Mouse (Mus musculus) embryo, embryonic 11.5 days (tissue): ENCODE data around the gene Eif4g1.

ENCODE experiments used
- DNase-seq: peaks from one replicate; pipeline ENCODE4 v3.0.0-alpha.2; 2012; ENCODE audit warnings: low read depth, low spot score

Gene Eif4g1

DNA sequence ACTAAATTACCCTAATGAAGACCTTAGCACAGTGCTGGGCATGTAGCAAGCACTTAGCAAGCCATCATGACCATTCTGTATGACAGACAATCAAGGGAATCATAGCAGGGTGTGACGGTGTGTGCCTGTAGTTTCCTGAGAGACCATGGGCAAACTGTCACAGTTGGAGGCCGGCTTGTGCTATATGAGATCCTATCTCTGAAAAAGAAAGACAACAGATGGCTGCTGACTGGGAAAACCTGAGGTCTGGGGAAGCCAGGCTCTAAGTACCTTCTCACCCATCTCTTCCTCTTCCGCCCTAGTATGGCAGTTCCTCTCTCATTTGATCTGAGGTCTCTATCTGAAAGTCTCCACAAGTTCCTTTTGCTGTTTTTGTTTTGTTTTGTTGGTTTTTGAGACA is 37.7 kb downstream of the Eif4g1 start:
- DNase-seq = no peak

- no peak for DNase-seq
Measured at GRCm38 (mm10) chr16:20706407-20707055, 38.4 kb downstream of the Eif4g1 start.

- DNase-seq = no peak
Measured at GRCm38 (mm10) chr16:20708220-20708938, 40.3 kb downstream of the Eif4g1 start.

DNA sequence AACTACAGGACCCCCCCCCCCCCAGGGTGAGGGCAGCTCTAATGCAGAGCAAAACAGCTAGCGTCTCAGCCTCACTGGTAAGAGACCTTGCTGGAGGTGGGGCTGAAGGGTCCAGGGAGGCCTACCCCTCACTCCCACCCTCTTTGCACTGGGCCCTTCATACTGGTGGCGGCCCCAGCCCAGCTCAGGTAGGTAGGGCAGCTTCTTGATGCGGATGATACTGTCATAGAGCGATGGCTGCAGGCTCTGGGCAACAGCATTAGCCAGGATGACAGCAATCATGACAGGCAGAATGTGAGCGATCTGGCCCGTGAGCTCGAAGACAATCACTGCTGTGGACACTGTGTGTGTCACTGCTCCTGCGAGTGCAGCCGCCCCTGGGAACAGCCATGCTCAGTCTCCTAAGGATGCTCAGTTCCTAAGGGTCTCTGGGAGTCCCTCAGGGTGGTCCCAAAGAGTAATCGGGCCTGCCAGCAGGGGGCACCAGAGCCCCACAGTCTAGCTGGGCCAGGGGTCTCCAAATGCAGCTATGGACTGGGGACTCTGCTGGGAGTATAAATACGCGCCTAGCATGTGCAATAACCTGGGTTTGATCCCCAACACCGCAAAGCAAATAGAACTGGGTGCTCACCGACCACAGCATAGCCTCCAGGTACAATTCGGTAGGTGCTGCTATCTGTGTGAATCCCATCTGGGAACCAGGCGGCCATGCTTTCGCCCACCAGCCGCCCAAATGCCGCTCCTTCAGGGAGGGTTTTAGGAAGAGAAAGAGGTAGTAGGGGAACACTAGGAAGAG is 41.0 kb downstream of the Eif4g1 start:
- no peak for DNase-seq

DNA sequence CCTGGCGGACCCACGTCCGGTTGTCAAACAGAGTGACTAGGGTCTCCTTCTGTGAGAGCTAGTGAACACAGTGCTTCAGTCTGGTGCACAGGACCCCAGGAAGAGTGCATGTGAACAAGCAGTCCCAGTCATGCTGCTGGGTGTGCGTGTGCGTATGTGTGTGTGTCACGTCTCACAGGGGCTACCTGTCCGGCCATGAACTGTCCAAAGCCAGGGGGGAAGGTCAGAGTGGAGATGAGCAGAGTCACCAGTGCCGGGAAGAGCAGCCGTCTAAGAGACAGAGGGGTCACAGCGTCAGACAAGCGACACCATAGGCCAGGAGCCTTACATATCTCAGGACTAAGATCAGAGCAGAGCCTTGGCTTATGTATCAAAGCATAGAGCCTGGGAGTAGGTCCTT is 42.3 kb downstream of the Eif4g1 start:
- no peak for DNase-seq

DNA sequence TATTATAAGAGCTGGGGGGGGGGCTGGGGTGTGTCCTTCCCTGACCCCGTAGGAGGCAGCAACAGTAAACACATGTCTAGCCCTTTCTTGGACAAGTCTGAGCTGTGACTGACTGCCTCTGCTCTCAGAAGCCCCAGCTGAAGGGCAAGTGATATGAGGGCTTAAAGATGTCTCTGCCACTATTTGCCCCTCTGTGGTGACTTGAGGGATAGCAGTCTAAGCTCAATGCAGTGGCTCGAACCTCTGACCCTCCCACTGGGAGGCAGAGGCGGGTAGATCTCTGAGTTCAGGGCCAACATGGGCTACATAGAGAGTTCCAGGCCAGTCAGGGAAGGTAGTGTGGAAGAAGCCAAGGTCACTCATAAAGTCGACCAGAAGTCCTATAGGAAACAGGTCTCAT is 42.7 kb downstream of the Eif4g1 start:
- no peak for DNase-seq

DNA sequence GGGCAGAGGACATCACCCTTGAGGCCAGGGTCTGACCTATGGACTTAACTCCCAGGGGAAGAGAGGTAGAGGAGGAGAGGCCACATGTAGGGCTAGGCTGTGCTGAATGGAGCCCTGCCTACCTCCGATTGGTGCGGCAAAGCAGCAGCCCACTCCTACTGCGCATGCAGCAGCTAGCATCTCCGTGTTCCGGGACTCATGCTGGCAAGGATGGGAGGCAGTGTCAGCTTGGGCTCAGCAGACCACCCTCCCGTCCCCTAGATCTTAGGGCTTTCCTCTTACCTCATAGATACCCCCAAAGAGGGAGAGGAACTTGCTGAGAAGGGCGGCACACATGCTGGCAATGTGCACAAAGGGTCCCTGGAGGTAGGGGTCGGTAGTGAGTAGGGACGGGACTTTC is 44.1 kb downstream of the Eif4g1 start:
- no peak for DNase-seq

DNA sequence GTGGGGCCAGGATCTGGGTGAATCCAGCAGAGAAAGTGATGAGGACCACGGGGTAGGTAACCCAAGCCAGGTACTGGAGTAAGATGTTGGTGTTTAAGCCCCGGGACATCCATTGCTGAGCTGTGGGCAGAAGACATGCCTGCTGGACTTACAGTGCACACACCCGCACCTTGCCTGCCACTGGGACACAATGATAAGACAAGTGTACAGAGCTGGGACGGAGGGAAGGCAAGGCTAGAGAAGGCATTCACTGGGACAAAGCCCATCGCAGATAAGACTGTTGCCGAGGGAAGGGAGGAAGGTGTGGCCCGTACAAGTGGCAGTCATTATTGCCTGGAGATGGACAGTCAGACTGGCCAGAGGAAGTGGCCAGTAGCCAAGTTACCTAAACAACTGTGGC is 44.8 kb downstream of the Eif4g1 start:
- no peak for DNase-seq

- no peak for DNase-seq
Measured at GRCm38 (mm10) chr16:20714307-20715080, 46.4 kb downstream of the Eif4g1 start.

- no peak for DNase-seq
Measured at GRCm38 (mm10) chr16:20715161-20715560, 47.0 kb downstream of the Eif4g1 start.

GRCm38 (mm10) chr16:20715566-20715965 is 47.5 kb downstream of the Eif4g1 start:
- DNase-seq = no peak

DNA sequence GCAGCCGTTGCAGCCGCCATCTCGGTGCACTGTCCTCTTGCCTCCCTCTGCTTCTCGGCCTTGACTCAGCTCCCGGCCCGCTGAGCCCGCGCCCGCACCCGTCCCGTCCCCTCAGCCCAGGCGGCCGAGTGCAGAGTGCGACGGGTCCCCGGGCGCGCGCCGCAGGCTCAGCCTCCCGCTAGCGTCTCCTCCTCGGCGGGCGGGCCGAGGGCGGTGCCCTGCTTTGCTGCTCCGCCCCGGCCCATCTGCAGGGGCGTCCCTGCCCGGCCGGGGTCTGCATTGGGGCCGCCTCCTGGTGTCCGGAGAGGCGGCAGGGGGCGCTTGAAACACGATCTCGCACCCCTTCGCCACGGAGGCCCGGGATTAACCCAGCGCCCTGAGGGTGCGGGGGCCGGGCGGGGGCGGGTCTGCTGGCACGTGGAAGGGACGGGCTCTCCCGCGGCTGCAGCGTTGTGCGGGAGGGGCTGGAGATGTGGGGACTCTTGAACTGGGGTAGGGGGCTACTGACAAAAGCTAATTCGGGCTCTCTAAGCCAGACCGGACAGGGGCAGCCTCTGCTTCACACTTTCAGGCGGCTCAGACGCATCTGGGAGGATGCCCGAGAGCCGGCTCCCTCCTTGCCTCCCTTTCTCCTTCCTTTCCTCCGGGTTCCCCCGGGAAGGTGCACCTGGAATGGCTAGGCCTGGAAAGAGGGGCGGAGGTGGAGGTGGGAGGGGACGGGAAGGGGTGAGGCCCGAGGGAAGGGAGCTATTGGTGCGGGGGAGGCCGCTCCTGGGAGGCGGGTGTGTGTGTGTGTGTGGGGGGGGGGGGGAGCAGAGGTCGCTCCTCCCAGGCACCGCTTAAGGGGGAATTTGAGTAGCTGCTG is 48.1 kb downstream of the Eif4g1 start:
- no peak for DNase-seq

GRCm38 (mm10) chr16:20716841-20717180 is 48.7 kb downstream of the Eif4g1 start:
- no peak for DNase-seq

GRCm38 (mm10) chr16:20717181-20717977 is 49.3 kb downstream of the Eif4g1 start, which contains the start of the genes Polr2h and Clcn2:
Polr2h (plus strand) TSS chr16:20717665.
Clcn2 (minus strand) TSS chr16:20717746.
- DNase-seq = peak; percentile 88

GRCm38 (mm10) chr16:20717978-20718670 is 50.0 kb downstream of the Eif4g1 start:
- DNase-seq = no peak

- DNase-seq = no peak
Measured at GRCm38 (mm10) chr16:20721808-20722207, 53.7 kb downstream of the Eif4g1 start.

DNA sequence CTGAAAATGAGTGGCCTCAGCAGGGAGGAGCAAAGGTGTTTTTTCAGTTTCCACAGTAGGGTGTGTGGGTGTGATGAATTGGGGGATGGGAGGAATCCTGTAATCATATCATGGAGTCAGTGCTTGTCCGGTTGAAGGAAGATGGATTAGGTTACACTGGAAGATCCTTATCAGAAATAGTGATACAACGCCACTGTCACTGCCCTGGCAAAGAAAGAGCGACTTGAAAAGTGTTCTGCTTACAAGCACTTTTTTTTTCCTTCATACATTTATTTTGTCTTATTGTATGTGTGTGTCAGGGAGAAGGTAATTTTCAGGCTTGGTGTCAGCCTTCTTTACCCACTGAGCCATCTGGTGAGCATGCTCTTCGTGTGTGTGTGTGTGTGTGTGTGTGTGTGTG is 54.6 kb downstream of the Eif4g1 start:
- no peak for DNase-seq

DNA sequence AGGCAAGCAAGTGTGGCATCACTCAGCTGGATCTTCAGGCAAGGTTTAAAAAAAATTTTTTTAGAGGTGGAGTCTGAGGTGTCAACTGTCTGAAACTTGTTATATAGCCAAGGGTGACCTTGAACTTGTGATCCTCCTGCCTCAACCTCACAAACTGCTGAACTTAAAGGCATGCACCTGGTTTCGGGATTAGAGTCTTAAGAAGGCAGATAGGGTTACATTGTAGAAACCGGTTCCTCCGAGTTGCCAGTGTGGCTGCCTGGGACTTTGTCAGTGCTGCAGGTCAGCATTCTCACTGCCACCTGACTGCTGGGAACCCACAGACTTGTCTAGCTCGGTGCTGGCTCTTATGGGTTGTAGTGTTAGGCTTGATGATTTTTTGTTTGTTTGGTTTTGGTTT is 55.1 kb downstream of the Eif4g1 start:
- no peak for DNase-seq

DNA sequence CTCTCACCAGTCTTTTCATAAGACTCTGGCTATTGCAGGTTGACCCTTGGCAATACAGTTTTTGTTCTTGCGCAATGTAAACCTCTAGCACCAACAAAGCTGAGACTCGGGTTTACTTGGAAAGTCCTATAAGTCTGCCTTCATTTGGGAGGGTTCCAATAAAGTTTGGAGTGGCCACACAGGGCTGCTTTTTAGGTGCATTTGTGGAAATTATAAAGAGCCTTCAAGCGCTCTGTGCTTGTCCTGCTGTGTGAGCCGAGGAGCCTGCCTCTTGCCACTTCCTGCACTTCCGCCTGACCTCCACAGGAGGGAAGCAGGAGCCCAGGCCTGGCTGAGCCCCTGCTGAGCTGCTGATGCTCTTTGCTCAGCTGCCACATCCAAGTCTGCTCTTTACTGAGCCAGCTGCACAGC is 56.2 kb downstream of the Eif4g1 start:
- DNase-seq = no peak
